Mouse (Mus musculus) ovary, adult 10 weeks (tissue): Measurements from ENCODE around the gene Hbb-bh2. TPM values are rescaled to one million over a fixed set of nuclear protein-coding genes. Genes with fewer than 3 reads are reported as not detected.

Experiments
- polyA plus RNA-seq: library from polyadenylated mRNA; stranded (reverse); fragments of 350-450 nt; fragmentation: Illumina TruSeq; extraction: RNeasy Lipid Tissue Mini Kit (QIAGEN cat#74804); gene quantifications from one replicate; pipeline ENCODE4 v1.2.3, GENCODE M21; 2014

The Hbb-bh2 gene
- polyA plus RNA-seq, result not detected

DNA sequence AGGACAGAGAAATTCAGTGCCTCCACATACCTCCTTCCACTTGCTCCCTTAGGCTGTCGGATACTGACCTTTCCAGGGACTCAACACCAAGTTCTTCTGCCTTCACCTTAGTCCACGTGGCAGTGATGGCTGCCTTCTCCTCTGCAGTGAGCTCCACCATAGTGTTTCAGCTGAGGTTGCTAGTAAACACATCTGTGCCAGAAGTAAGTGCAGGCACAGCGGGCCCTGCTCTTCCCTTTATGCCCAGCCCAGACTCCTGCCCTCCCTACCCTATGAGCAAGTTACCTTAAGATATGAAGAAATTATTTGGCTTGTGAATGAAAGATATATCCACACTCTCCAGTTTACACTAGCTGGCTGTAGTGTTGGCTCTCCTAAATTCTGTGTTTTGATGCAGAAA lies at the start of gene Hbb-bh2:
Gene Hbb-bh2 (minus strand): TSS at position 253 of the 400 bp plus-strand sequence.

GRCm38 (mm10) chr7:103886152-103886551 lies 45.8 kb upstream of the Hbb-bh2 start, which contains the start of gene Olfr66:
Olfr66 (minus strand) TSS chr7:103886252.

GRCm38 (mm10) chr7:103853090-103853489 lies 12.8 kb upstream of the Hbb-bh2 start, which contains the start of gene Hbb-y:
Hbb-y (minus strand) TSS chr7:103853216.

GRCm38 (mm10) chr7:103843034-103843433 lies 2.7 kb upstream of the Hbb-bh2 start, which contains the start of gene Hbb-bh1:
Hbb-bh1 (minus strand) TSS chr7:103843164.

DNA sequence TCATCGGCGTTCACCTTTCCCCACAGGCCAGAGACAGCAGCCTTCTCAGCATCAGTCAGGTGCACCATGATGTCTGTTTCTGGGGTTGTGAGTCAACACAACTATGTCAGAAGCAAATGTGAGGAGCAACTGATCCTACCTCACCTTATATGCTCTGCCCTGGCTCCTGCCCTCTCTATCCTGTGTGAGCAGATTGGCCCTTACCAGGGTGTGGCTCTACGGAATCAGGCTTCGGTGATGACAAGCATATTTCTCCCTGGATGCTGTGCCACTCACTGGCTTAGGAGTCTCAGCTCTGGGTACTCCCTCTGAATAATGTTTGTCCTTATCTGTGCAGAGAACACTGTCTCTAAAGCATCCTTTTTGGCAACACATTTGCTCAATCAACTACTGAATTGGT lies 12.5 kb downstream of the Hbb-bh2 start, which contains the start of gene Hbb-bs:
Gene Hbb-bs (minus strand): TSS at position 289 of the 400 bp plus-strand sequence.

GRCm38 (mm10) chr7:103813766-103814165 lies 26.6 kb downstream of the Hbb-bh2 start, which contains the start of gene Hbb-bt:
Hbb-bt (minus strand) TSS chr7:103813996.

GRCm38 (mm10) chr7:103791721-103792120 lies 48.6 kb downstream of the Hbb-bh2 start, which contains the start of gene Olfr67:
Olfr67 (minus strand) TSS chr7:103791821.

Other genes with a start within 250 kb of the Hbb-bh2 start
- not detected for gene Olfr619, start 239.9 kb downstream of the Hbb-bh2 start, polyA plus RNA-seq
- not detected for gene Olfr620, start 228.0 kb downstream of the Hbb-bh2 start, polyA plus RNA-seq
- not detected for gene Olfr622, start 197.8 kb downstream of the Hbb-bh2 start, polyA plus RNA-seq
- not detected for gene Olfr623, start 176.8 kb downstream of the Hbb-bh2 start, polyA plus RNA-seq
- gene Olfr624, start 169.3 kb downstream of the Hbb-bh2 start, polyA plus RNA-seq, result 0.63 TPM
- gene Olfr625-ps1, start 157.8 kb downstream of the Hbb-bh2 start, polyA plus RNA-seq, result not detected
- gene Olfr243, start 125.8 kb downstream of the Hbb-bh2 start, polyA plus RNA-seq, result not detected
- not detected for gene Olfr628, start 110.1 kb downstream of the Hbb-bh2 start, polyA plus RNA-seq
- gene Olfr629, start 95.6 kb downstream of the Hbb-bh2 start, polyA plus RNA-seq, result not detected
- not detected for gene Olfr630, start 83.2 kb downstream of the Hbb-bh2 start, polyA plus RNA-seq
- not detected for gene Olfr69, start 68.9 kb downstream of the Hbb-bh2 start, polyA plus RNA-seq
- not detected for gene Olfr68, start 60.8 kb downstream of the Hbb-bh2 start, polyA plus RNA-seq
- gene Olfr67, start 48.7 kb downstream of the Hbb-bh2 start, polyA plus RNA-seq, result not detected
- 2.9 TPM for gene Hbb-bt, start 26.5 kb downstream of the Hbb-bh2 start, polyA plus RNA-seq
- 54.8 TPM for gene Hbb-bs, start 12.4 kb downstream of the Hbb-bh2 start, polyA plus RNA-seq
- not detected for gene Hbb-bh1, start 2.6 kb upstream of the Hbb-bh2 start, polyA plus RNA-seq
- gene Hbb-y, start 12.7 kb upstream of the Hbb-bh2 start, polyA plus RNA-seq, result not detected
- gene Olfr66, start 45.7 kb upstream of the Hbb-bh2 start, polyA plus RNA-seq, result not detected
- not detected for gene Olfr64, start 54.0 kb upstream of the Hbb-bh2 start, polyA plus RNA-seq
- gene Olfr65, start 63.0 kb upstream of the Hbb-bh2 start, polyA plus RNA-seq, result not detected
- gene Olfr631, start 88.3 kb upstream of the Hbb-bh2 start, polyA plus RNA-seq, result not detected
- gene Olfr632, start 93.8 kb upstream of the Hbb-bh2 start, polyA plus RNA-seq, result not detected
- not detected for gene Olfr633, start 103.9 kb upstream of the Hbb-bh2 start, polyA plus RNA-seq
- not detected for gene Olfr635, start 130.6 kb upstream of the Hbb-bh2 start, polyA plus RNA-seq
- gene Olfr638, start 158.2 kb upstream of the Hbb-bh2 start, polyA plus RNA-seq, result not detected
- gene Olfr639, start 176.8 kb upstream of the Hbb-bh2 start, polyA plus RNA-seq, result not detected
- not detected for gene Olfr640, start 185.1 kb upstream of the Hbb-bh2 start, polyA plus RNA-seq
- gene Olfr641, start 194.9 kb upstream of the Hbb-bh2 start, polyA plus RNA-seq, result not detected
- gene Olfr642, start 212.1 kb upstream of the Hbb-bh2 start, polyA plus RNA-seq, result not detected
- not detected for gene 4930516K23Rik, start 220.9 kb upstream of the Hbb-bh2 start, polyA plus RNA-seq
- gene Olfr644, start 231.3 kb upstream of the Hbb-bh2 start, polyA plus RNA-seq, result not detected
- not detected for gene Olfr645, start 244.9 kb upstream of the Hbb-bh2 start, polyA plus RNA-seq